In the genomic region with DNA sequence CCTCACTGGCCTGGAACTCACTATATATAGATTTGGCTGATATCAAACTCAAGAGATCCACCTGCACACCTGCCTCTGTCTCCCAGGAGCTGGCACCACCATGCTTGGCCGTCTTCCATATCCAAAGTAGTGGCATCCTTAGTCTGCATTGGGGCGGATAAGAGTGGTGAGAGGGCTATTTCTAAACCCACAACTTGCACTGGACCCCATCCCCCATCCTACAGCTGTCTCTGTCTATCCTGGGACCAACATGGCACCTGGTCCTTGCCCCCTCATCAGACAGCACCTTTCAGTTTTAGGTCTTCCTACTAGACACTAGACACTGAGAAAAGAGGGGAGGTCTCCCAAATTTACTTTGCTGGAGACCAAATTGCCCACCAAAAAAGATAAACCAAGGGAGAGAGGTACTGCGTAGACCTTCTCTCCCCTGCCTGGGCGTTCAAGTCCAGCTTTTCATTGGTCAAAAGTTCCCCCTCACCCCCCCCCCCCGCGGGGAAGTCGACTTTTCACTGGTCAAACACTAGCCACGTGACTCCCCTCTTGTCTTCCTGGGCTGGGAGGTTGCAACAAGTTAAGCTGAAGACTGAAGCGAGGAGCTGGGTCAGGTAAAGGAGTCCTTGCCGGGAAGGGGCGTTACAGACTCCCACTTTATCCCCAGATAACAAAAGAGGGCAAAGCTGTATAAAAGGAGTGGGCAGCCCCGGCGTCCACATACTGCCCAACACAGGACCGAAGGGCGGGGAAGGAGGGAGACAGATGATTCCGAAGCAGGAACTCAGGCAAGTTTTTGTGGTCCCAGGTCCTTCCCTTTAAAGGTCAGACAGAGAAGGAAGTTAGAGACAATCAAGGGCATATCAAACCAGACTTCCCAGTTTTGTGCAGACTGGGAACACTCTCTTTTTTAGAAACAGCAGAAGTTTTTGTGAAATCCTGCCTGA, we compare ENCODE assay signal across 8 mouse cellular contexts. TPM values are rescaled to one million over a fixed set of nuclear protein-coding genes. Genes with fewer than 3 reads are reported as not detected.
DNase-seq lines count a peak whose midpoint lies in the region; ATAC-seq and TF ChIP-seq lines count a peak whose summit lies in the region.

A gene (plus strand): TSS at position 531 of the 938 bp plus-strand sequence.

- peak; percentile 44; the same call in 1 of the 2 replicates for TF ChIP-seq POLR2A in spleen, adult 2 months (IDR thresholded peaks at IDR 0.05; ENCODE audit: low read depth, low read length)

- ATAC-seq in hindbrain, embryonic 14.5 days (ENCODE audit: low FRiP score): peak; percentile 59; the same call in 1 of the 2 replicates
- ATAC-seq in megakaryocyte, adult 5-6 weeks (ENCODE audit: poor library complexity, severe bottlenecking): peak; percentile 89

- H3K9me3 ChIP-seq in E14TG2a.4 (ENCODE audit: low read length): no peaks in the 10 kb centered on the region
- no peaks in the 10 kb centered on the region for H3K9me3 ChIP-seq in hindbrain, embryonic 14.5 days (ENCODE audit: control insufficient read depth, low read length)

- peaks cover 69% of the 10 kb centered on the region for H3K4me1 ChIP-seq in E14TG2a.4 (replicated peaks; ENCODE audit: low read depth, low read length)
- peaks cover 11% of the 10 kb centered on the region for H3K4me1 ChIP-seq in hindbrain, embryonic 14.5 days (replicated peaks; ENCODE audit: control insufficient read depth, insufficient read depth, low read length)
- peaks cover 7% of the 10 kb centered on the region; the same call in 1 of the 2 replicates for H3K4me1 ChIP-seq in spleen, adult 2 months (ENCODE audit: control insufficient read depth, insufficient read depth, insufficient read length)

- WGBS in hindbrain, embryonic 14.5 days: 5% methylated on average over 16 of the region's 16 CpGs
- 7% methylated on average over 16 of the region's 16 CpGs for WGBS in spleen, adult 2 months

- H3K27me3 ChIP-seq in E14TG2a.4 (ENCODE audit: insufficient read depth, low read length): no peaks in the 10 kb centered on the region
- H3K27me3 ChIP-seq in hindbrain, embryonic 14.5 days (ENCODE audit: control insufficient read depth, insufficient read depth, low read length): no peaks in the 10 kb centered on the region
- H3K27me3 ChIP-seq in spleen, adult 2 months (ENCODE audit: control insufficient read depth, insufficient read depth, low read length): no peaks in the 10 kb centered on the region

- no peak within 1 kb of the TSS for H3K27ac ChIP-seq in hindbrain, embryonic 14.5 days
- peak within 1 kb of the TSS; percentile 87 for H3K27ac ChIP-seq in spleen, adult 2 months (ENCODE audit: insufficient read depth, low read length)

- H3K4me2 ChIP-seq in hindbrain, embryonic 14.5 days (replicated peaks): peak within 1 kb of the TSS; percentile 46

- no peak for TF ChIP-seq CTCF in E14TG2a.4 (conservative IDR thresholded peaks at IDR 0.05; ENCODE audit: low read length)
- no peak for TF ChIP-seq CTCF in spleen, adult 2 months (IDR thresholded peaks at IDR 0.05; ENCODE audit: extremely low read depth, insufficient read depth, insufficient read length, insufficient replicate concordance)

- peak within 1 kb of the TSS; percentile 79 for H3K4me3 ChIP-seq in E14TG2a.4 (replicated peaks; ENCODE audit: low read length)
- H3K4me3 ChIP-seq in hindbrain, embryonic 14.5 days (replicated peaks; ENCODE audit: low read length): peak within 1 kb of the TSS; percentile 22
- peak within 1 kb of the TSS; percentile 86 for H3K4me3 ChIP-seq in spleen, adult 2 months (ENCODE audit: extremely low read depth, insufficient read depth, insufficient read length)

- peaks cover 53% of the 10 kb centered on the region for H3K36me3 ChIP-seq in E14TG2a.4 (ENCODE audit: insufficient read depth, low read length)
- peaks cover 27% of the 10 kb centered on the region for H3K36me3 ChIP-seq in hindbrain, embryonic 14.5 days (replicated peaks; ENCODE audit: control insufficient read depth, insufficient read depth)
- peaks cover 13% of the 10 kb centered on the region for H3K36me3 ChIP-seq in spleen, adult 2 months (ENCODE audit: control insufficient read depth, insufficient read depth, low read length)

- peak in 1 of 2 experiments; percentile 51 for DNase-seq in adrenal gland, postnatal 4 days (ENCODE audit: low spot score in 2 of 2)
- DNase-seq in gastrocnemius, adult 18-20 months (ENCODE audit: low spot score): peak; percentile 82
- peak; percentile 50 for DNase-seq in hindbrain, embryonic 14.5 days (ENCODE audit: low spot score)
- DNase-seq in left cerebral cortex, adult 8-10 months (ENCODE audit: low spot score in 2 of 2): no peak
- peak; percentile 68 to 70 for DNase-seq in spleen, adult 2 months (ENCODE audit: low read depth in 1 of 2, low spot score in 2 of 2)
- DNase-seq in cerebellum, adult 11 months: no peak

- peak within 1 kb of the TSS; percentile 38; the same call in 1 of the 2 replicates for H3K9ac ChIP-seq in hindbrain, embryonic 14.5 days

RNA-seq across cellular contexts. Expression of the gene that starts here (rescaled TPM):
- total RNA-seq in adrenal gland, postnatal 4 days (2021): 10 to 100 TPM; 58.7 to 58.8 TPM
- 100 to 1,000 TPM; 226 to 236 TPM for total RNA-seq in gastrocnemius, adult 18-20 months (2021)
- polyA plus RNA-seq in hindbrain, embryonic 14.5 days (2014; fragmentation: Nextera tagmentation; extraction: Ambion mirVana): 9.8 and 12.8 TPM in 2 replicates
- total RNA-seq in left cerebral cortex, adult 8-10 months (2022): 10 to 100 TPM; 33.6 to 51.4 (median 41.9) TPM
- 15.5 and 19.9 TPM in 2 replicates for total RNA-seq in megakaryocyte, adult 5-6 weeks (2015)
- total RNA-seq in megakaryocyte, adult 5-6 weeks (2017): 33.1 and 39.6 TPM in 2 replicates
- polyA plus RNA-seq in spleen, adult 2 months (2012; rRNA removed): 47.0 and 54.2 TPM in 2 replicates

Comparison
In these comparisons a context has a peak if more than half of its experiments do, and no peak if none do; other contexts are left out.
1. H3K4me3 ChIP-seq: peak in every context shown above with its lines; median percentile 86 in spleen, adult 2 months; 79 in E14TG2a.4; 22 in hindbrain, embryonic 14.5 days.
2. DNase-seq: peak in gastrocnemius, adult 18-20 months (single experiment), hindbrain, embryonic 14.5 days (single experiment) and spleen, adult 2 months (2 of 2); none in left cerebral cortex, adult 8-10 months (0 of 2) and cerebellum, adult 11 months (single experiment).